Mouse (Mus musculus) megakaryocyte, embryonic 14.5 days (primary cell): Measurements from ENCODE around the gene Scgb2b18. TPM values are rescaled to one million over a fixed set of nuclear protein-coding genes. Genes with fewer than 3 reads are reported as not detected.
"Not testable (repeated sequence)": the region's sequence is repeated elsewhere in the genome, so short reads cannot be mapped to it uniquely, and the experiment has no call there.

Experiments
- H3K27me3 ChIP-seq: replicated peaks from 2 replicates; pipeline ENCODE3; 2012; ENCODE audit warnings: inconsistent platforms
- H3K36me3 ChIP-seq: replicated peaks from 2 replicates; pipeline ENCODE3; 2012; ENCODE audit warnings: low read length, inconsistent platforms, mixed read lengths
- H3K4me1 ChIP-seq: 2 replicates; pipeline ENCODE4 v1.6.1; 2012; ENCODE audit warnings: inconsistent platforms
- H3K4me3 ChIP-seq: replicated peaks from 2 replicates; pipeline ENCODE3; 2012; ENCODE audit warnings: moderate library complexity, mild to moderate bottlenecking, inconsistent platforms
- H3K9me3 ChIP-seq: 2 replicates; pipeline ENCODE4 v1.6.1; 2012; ENCODE audit warnings: inconsistent platforms
- polyA plus RNA-seq: library from polyadenylated mRNA; stranded (reverse); fragments of >175 nt; gene quantifications from 2 replicates; pipeline ENCODE4 v1.2.3, GENCODE M21; 2012; ENCODE audit warnings: low replicate concordance; ENCODE audit not compliant: insufficient read depth

The Scgb2b18 gene
- not detected in 2 replicates for polyA plus RNA-seq

- H3K4me3 ChIP-seq, H3K27me3 ChIP-seq, H3K9me3 ChIP-seq: not testable (repeated sequence)
These were observed at the start of gene Scgb2b18 for GRCm38 (mm10) chr7:33173764-33174163. TSS of gene Scgb2b18 (minus strand) at chr7:33173864.

DNA sequence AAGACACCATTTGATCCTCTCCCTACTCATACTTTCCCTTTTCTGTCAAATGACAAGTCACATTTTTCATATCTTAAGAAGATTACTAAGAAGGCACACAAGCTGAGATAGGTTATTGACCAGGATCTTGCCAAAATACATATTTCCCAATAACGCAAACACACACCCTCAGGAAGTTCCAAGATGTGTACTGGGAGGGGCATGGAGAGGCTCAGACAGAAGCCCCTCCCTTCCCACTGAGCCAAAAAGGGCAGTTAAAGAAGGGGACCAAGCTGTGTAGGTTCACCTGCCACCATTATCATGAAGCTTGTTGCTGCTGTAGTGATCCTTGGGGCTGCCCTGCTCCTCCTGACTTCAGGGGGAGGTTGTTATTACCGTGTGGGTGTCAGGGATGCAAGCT is 11.6 kb upstream of the Scgb2b18 start, which contains the start of gene Scgb1b18:
TSS of gene Scgb1b18 (plus strand) at position 301 of the 400 bp plus-strand sequence.
- H3K4me1 ChIP-seq, H3K9me3 ChIP-seq, H3K27me3 ChIP-seq, H3K4me3 ChIP-seq, H3K36me3 ChIP-seq: not testable (repeated sequence)

More at GRCm38 (mm10) chr7:33173764-33174163, at the start of gene Scgb2b18:
- H3K36me3 ChIP-seq, H3K4me1 ChIP-seq: not testable (repeated sequence)

Other genes starting within 250 kb of the Scgb2b18 start
- gene Scgb2b17, start 117.3 kb downstream of the Scgb2b18 start, polyA plus RNA-seq, result not detected in 2 replicates
- gene Scgb1b17, start 110.4 kb downstream of the Scgb2b18 start, polyA plus RNA-seq, result not detected in 2 replicates
- gene Scgb1b18, start 11.7 kb upstream of the Scgb2b18 start, polyA plus RNA-seq, result not detected in 2 replicates
- not detected in 2 replicates for gene Scgb2b19, start 106.5 kb upstream of the Scgb2b18 start, polyA plus RNA-seq
- not detected in 2 replicates for gene Scgb1b19, start 113.4 kb upstream of the Scgb2b18 start, polyA plus RNA-seq
- not detected in 2 replicates for gene Scgb2b20, start 192.5 kb upstream of the Scgb2b18 start, polyA plus RNA-seq
- gene Scgb1b20, start 199.4 kb upstream of the Scgb2b18 start, polyA plus RNA-seq, result not detected in 2 replicates